Mouse (Mus musculus) testis, adult 2 months (tissue): ENCODE measurements around the gene Wdr70.

Source experiments
- CTCF ChIP-seq: fragments of 200-500 bp; IDR thresholded peaks from 2 replicates; pipeline ENCODE4 v1.5.1; 2012; ENCODE audit warnings: low read depth, mild to moderate bottlenecking, inconsistent platforms, low read length, moderate library complexity; ENCODE audit not compliant: control insufficient read depth, insufficient read depth, insufficient replicate concordance
- POLR2A ChIP-seq: fragments of 200-500 bp; IDR thresholded peaks from 2 replicates; pipeline ENCODE4 v1.6.1; 2012; ENCODE audit warnings: low read depth, mild to moderate bottlenecking, inconsistent platforms, low read length, moderate library complexity; ENCODE audit not compliant: control insufficient read depth

GRCm38 (mm10) chr15:8088715-8089114 lies 10.3 kb downstream of the Wdr70 start:
- TF ChIP-seq POLR2A, result no peak
- TF ChIP-seq CTCF, result no peak
